Mouse (Mus musculus) ES-E14 (cell line): ENCODE results near the gene Usp3. TPM values are rescaled to one million over a fixed set of nuclear protein-coding genes. Genes with fewer than 3 reads are reported as not detected.
A peak's percentile ranks its signal among the peaks of the same experiment; 100 is the strongest.

Experiments
- DNase-seq: peaks from one replicate; pipeline ENCODE4 v3.0.0-alpha.2; 2013; ENCODE audit warnings: low read depth, low spot score
- H3K27ac ChIP-seq: 2 replicates; pipeline ENCODE4 v1.5.1; 2012; ENCODE audit warnings: low read depth, mild to moderate bottlenecking, low read length, moderate library complexity, mixed read lengths; ENCODE audit not compliant: poor library complexity, insufficient read depth, severe bottlenecking
- H3K36me3 ChIP-seq: 2 replicates; pipeline ENCODE4 v1.6.1; 2012; ENCODE audit warnings: mild to moderate bottlenecking, low read length, moderate library complexity, mixed read lengths; ENCODE audit not compliant: control insufficient read depth, poor library complexity, insufficient read depth, severe bottlenecking
- H3K4me1 ChIP-seq, 2 experiments: fragments of 150-350 bp in 1 of 2; sonication (generic) in 1 of 2; 2 replicates each; pipeline ENCODE4 v1.6.1; 2012; ENCODE audit warnings: low read length in 2 of 2, mild to moderate bottlenecking in 1 of 2, mixed read lengths in 1 of 2; ENCODE audit not compliant: control insufficient read depth in 2 of 2, insufficient read depth in 2 of 2, poor library complexity in 1 of 2
- H3K4me3 ChIP-seq, 2 experiments: fragments of 150-350 bp in 1 of 2; sonication (generic) in 1 of 2; 2 replicates each; pipeline ENCODE4 v1.5.1; 2012; ENCODE audit warnings: low read length in 2 of 2, low read depth in 1 of 2, mild to moderate bottlenecking in 1 of 2, mixed read lengths in 1 of 2; ENCODE audit not compliant: insufficient read depth in 1 of 2, poor library complexity in 1 of 2, severe bottlenecking in 1 of 2
- H3K9ac ChIP-seq: 2 replicates; pipeline ENCODE4 v1.6.1; 2012; ENCODE audit warnings: low read depth, mild to moderate bottlenecking, low read length, mixed read lengths; ENCODE audit not compliant: poor library complexity, insufficient read depth, severe bottlenecking
- H3K9me3 ChIP-seq: fragments of 150-350 bp; sonication (generic); 2 replicates; pipeline ENCODE4 v1.6.1; 2012; ENCODE audit warnings: low read depth, mild to moderate bottlenecking, low read length; ENCODE audit not compliant: control insufficient read depth, insufficient read depth
- CHD2 ChIP-seq: IDR thresholded peaks from 2 replicates; pipeline ENCODE4 v1.6.1; 2014; ENCODE audit warnings: mild to moderate bottlenecking, low read depth, low read length, inconsistent platforms
- HCFC1 ChIP-seq: IDR thresholded peaks from 2 replicates; pipeline ENCODE4 v1.6.1; 2012; ENCODE audit warnings: low read length, inconsistent platforms, borderline replicate concordance; ENCODE audit not compliant: insufficient read depth
- MAFK ChIP-seq: IDR thresholded peaks from 2 replicates; pipeline ENCODE4 v1.6.1; 2014; ENCODE audit warnings: mild to moderate bottlenecking, low read depth, low read length, inconsistent platforms; ENCODE audit not compliant: insufficient read depth
- ZC3H11A ChIP-seq: IDR thresholded peaks from 2 replicates; pipeline ENCODE4 v1.6.1; 2012; ENCODE audit warnings: low read depth, mild to moderate bottlenecking, inconsistent platforms, low read length, borderline replicate concordance
- ZNF384 ChIP-seq: IDR thresholded peaks from 2 replicates; pipeline ENCODE4 v1.6.1; 2012; ENCODE audit warnings: low read depth, low read length, inconsistent platforms
- in situ Hi-C, 2 experiments: fragments of 600-800 bp; cut with MboI; formaldehyde crosslinking; loops; one replicate each; pipeline ENCODE4 v1.15.1; 2025; ENCODE audit warnings: low sequenced_read_pairs in 2 of 2, inconsistent platforms in 1 of 2; ENCODE audit not compliant: unreplicated experiment in 2 of 2
- total RNA-seq: library from RNA; depleted of rRNA; stranded (reverse); fragments of 300-350 nt; gene quantifications from 2 replicates; pipeline ENCODE4 v1.2.3, GENCODE M21; 2012

Usp3 gene
- total RNA-seq, 1 experiment = 12.4 TPM

DNA sequence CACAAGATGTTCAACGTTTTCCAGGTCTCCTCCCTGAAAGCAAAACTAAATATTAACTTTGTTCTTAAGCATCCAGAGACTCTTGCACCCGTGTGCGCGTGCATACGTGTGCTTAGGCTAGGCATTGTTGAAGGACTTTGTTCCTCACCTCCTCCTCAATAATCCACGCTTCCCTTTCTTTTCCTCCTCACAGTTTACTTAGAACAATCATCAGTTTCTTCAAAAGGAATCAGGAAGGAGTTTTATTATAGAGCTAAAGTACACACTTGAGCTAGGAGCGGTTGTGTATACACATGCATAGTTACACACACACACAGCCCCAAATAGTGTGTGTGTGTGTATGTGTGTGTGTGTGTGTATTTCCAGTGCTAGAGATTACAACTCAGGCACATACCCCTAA, 20.7 kb upstream of the Usp3 start:
- Histone ChIP-seq H3K4me1 (peaks cover 0 to 2% of the 10 kb centered on the region in 2 experiments; a peak in 1 of 4 replicates), H3K9ac (no peak overlapping the region), H3K4me3 (no peak overlapping the region), H3K27ac (no peak overlapping the region), H3K36me3 (no peaks in the 10 kb centered on the region), H3K9me3 (no peaks in the 10 kb centered on the region)
- DNase-seq = no peak
- no peak for TF ChIP-seq HCFC1
- no peak for TF ChIP-seq MAFK
- TF ChIP-seq ZC3H11A = no peak
- TF ChIP-seq ZNF384 = no peak
- no peak for TF ChIP-seq CHD2
- in situ Hi-C loops = no loop called here

DNA sequence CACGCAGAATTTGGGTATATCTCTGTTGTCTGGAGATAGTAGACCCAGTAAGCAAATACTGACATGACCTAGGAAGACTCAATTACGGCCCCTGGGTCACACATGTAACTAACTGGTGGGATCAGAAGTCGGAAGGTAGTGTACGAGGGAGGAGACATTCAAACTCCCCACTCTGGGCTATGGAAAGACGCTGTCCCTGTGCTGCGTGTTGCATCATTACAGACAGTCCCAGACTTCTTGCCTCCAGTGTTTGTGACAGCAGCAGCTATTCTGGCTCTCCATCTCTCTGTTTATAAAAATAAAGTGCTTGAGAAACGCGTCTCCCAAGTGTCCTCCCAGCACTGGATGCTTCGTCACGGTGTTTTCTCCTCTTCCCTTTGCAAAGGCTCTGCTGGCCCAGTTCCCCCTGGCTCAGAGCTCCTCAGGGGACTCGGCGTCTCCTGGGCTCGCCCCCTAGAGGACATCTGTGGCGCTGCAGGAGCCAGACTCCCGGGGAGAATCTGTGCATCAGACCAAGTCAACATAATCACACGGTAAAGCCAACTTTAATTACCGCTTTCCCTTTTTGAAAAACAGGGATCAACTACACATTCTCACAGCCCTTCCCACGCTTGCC, 18.6 kb upstream of the Usp3 start:
- Histone ChIP-seq H3K36me3 (no peaks in the 10 kb centered on the region), H3K27ac (no peak overlapping the region), H3K4me1 (peaks cover 0 to 2% of the 10 kb centered on the region in 2 experiments; a peak in 1 of 4 replicates), H3K9ac (no peak overlapping the region), H3K9me3 (no peaks in the 10 kb centered on the region), H3K4me3 (no peak overlapping the region)
- no peak for TF ChIP-seq HCFC1
- in situ Hi-C loops = no loop called here
- peak; percentile 56 for DNase-seq

DNA sequence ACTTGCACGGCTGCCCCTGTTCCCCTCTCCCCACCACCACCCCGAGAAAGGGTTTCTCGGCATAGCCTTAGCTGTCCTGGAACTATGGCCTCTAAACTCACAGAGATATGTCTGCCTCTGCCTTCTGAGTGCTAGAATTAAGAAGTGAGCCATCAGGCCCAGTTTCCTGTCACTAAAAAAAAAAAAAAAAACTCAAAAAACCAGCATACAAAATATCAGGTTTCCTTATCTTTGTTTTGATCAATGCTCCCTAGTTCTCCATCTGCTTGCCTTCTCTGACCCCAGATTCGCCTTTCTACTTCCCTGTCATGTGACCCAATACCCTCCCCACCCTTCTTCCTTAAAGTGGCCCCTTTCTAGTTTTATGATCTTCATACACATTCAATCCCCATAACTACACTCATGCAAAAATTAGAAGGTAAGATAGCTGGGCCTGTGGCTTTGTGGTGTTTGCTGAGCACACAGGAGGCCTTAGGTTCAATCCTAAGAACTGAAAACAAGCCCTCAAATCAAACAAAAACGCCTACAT, 15.9 kb upstream of the Usp3 start:
- in situ Hi-C loops = no loop called here
- no peak overlapping the region for H3K4me3 ChIP-seq
- H3K27ac ChIP-seq = no peak overlapping the region
- no peak for TF ChIP-seq CHD2
- no peak for TF ChIP-seq ZC3H11A
- TF ChIP-seq ZNF384 = no peak
- no peak for TF ChIP-seq MAFK
- TF ChIP-seq HCFC1 = no peak
- H3K4me1 ChIP-seq = peaks cover 0 to 2% of the 10 kb centered on the region in 2 experiments; a peak in 1 of 4 replicates
- no peak for DNase-seq
- no peaks in the 10 kb centered on the region for H3K36me3 ChIP-seq
- H3K9me3 ChIP-seq = no peaks in the 10 kb centered on the region
- no peak overlapping the region for H3K9ac ChIP-seq

DNA sequence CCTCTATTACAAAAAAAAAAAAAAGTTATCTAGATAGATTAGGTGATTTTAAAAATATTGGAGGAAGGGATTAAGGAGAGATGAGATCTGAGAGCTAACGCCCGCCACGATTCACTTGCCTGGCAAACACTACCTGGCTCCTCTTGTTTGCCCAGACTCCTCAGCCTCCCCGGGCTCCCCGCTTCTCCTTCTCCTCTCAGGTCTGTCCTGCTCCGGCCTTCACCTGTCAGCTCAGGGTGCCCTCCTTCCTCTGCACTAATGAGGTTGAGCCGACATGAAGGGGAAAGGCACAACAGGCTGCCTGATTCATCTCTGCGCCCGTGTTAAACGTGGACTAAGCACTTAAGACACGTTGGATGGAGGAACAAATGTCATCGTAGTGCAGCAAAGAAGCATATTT, 13.9 kb upstream of the Usp3 start:
- H3K9ac ChIP-seq = no peak overlapping the region

More for the DNA sequence above, 13.9 kb upstream of the Usp3 start:
- TF ChIP-seq MAFK (no peak), HCFC1 (no peak), CHD2 (no peak), ZNF384 (no peak), ZC3H11A (no peak)
- no peak overlapping the region for H3K27ac ChIP-seq
- in situ Hi-C loops = no loop called here
- no peaks in the 10 kb centered on the region for H3K9me3 ChIP-seq
- no peaks in the 10 kb centered on the region for H3K36me3 ChIP-seq
- H3K4me1 ChIP-seq = peaks cover 0 to 2% of the 10 kb centered on the region in 2 experiments; a peak in 1 of 4 replicates
- H3K4me3 ChIP-seq = no peak overlapping the region
- DNase-seq = no peak
